Mouse (Mus musculus) limb, embryonic 10.5 days (tissue): ENCODE measurements at regions not wholly inside any gene's neighbourhood (a gene's known extent, or its start where the extent isn't known, plus 50 kb on each side); places are given as distances from the start of the nearest gene placed in this dataset.

Experiments
- DNase-seq: peaks from one replicate; pipeline ENCODE4 v3.0.0-alpha.2; 2017; ENCODE audit warnings: low spot score
- H3K27ac ChIP-seq: fragments of 300-500 bp; sonication (generic); 2 replicates; pipeline ENCODE4 v1.5.1; 2016; ENCODE audit warnings: mild to moderate bottlenecking
- H3K27me3 ChIP-seq: fragments of 300-500 bp; sonication (generic); 2 replicates; pipeline ENCODE4 v1.6.1; 2016; ENCODE audit warnings: low read depth, mild to moderate bottlenecking; ENCODE audit not compliant: poor library complexity, severe bottlenecking
- H3K36me3 ChIP-seq: fragments of 300-500 bp; sonication (generic); 2 replicates; pipeline ENCODE4 v1.6.1; 2016; ENCODE audit warnings: mild to moderate bottlenecking, moderate library complexity
- H3K4me1 ChIP-seq: fragments of 300-500 bp; sonication (generic); 2 replicates; pipeline ENCODE4 v1.6.1; 2016
- H3K4me3 ChIP-seq: fragments of 300-500 bp; sonication (generic); 2 replicates; pipeline ENCODE4 v1.5.1; 2016; ENCODE audit warnings: mild to moderate bottlenecking, moderate library complexity
- H3K9me3 ChIP-seq: fragments of 300-500 bp; sonication (generic); replicated peaks from 2 replicates; pipeline ENCODE4 v1.6.1; 2016; ENCODE audit warnings: mild to moderate bottlenecking
- WGBS: fragments of 180-500 bp; shearing (Covaris S2); methylation state at CpG from one replicate; pipeline ENCODE4 v1.1.7; 2016; 5-methylcytosine and 5-hydroxymethylcytosine counted together

DNA sequence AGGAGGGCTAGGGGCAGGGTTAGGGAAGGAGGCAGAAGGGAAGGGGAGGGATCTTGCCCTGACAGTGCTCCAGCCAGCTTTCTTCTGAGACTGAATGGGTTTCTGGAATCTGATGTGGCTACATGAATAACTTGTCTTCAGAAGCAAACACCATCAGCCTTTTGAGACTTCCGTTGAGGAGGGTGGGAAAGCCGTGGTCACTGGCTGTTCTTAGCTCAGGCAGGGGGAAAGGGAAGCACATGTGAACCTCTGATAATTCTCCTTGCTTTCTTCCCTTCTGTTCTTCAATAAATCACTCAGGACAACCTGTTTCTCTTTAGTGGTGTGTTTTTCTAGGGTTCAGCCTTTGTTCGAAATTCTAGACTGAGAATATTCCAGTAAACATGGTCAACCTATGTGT, 148.9 kb downstream of the Bcl11a start:
- 0 out of 2 replicates have a peak, but pooled peaks cover 2% of the 10 kb centered on the region for H3K4me1 ChIP-seq
- no peaks in the 10 kb centered on the region for H3K36me3 ChIP-seq
- no peaks in the 10 kb centered on the region for H3K9me3 ChIP-seq
- H3K27me3 ChIP-seq, result no peaks in the 10 kb centered on the region
- no peak for DNase-seq
- 78% methylated on average over 3 of the region's 3 CpGs for WGBS
- no peak overlapping the region for H3K27ac ChIP-seq
- no peak overlapping the region for H3K4me3 ChIP-seq

DNA sequence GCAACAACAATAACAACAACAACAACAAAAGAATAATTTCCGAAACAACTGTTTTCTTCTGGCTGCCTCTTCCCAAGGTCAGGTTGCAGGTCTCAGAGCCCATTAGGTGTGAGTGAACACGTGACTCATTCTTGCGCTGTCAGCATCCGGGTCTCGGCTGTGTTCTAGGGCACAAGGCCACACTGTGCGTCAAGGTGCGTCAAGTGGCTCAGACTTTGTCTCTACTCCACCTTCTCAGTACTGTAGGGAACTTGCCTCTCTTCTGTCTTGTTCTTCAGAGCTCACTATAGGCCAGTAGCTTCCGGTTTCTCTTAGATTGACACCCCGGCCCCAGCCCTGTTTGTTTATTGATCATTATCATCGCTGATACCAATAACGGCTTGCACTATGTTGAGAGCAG, 155.5 kb downstream of the Bcl11a start:
- no peaks in the 10 kb centered on the region for H3K27me3 ChIP-seq
- H3K27ac ChIP-seq, result no peak overlapping the region
- H3K36me3 ChIP-seq, result no peaks in the 10 kb centered on the region
- H3K9me3 ChIP-seq, result no peaks in the 10 kb centered on the region
- peaks cover 19% of the 10 kb centered on the region for H3K4me1 ChIP-seq
- 81% methylated on average over 11 of the region's 11 CpGs for WGBS
- no peak overlapping the region for H3K4me3 ChIP-seq
- no peak for DNase-seq

DNA sequence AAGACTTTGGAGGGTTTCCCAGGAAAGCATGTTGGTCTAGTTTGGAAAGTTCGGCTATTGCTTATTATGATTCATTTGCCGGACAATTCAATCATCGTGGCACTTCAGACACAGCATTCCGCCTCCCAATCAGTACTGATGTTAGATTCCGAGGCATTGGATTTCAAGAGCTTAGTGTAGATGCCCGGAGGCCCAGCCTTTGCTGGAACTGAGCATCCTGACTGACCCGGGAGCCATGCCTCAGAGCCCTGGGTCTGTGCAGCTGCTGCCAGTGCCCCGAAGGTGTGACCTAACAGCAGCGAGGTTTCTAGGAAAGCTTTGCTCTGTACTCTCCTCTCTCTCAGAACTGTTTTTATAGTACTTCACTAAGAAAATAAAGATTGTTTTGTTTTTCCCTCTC, 156.0 kb downstream of the Bcl11a start:
- no peaks in the 10 kb centered on the region for H3K36me3 ChIP-seq
- peaks cover 19% of the 10 kb centered on the region for H3K4me1 ChIP-seq
- 60% methylated on average over 9 of the region's 9 CpGs for WGBS
- no peaks in the 10 kb centered on the region for H3K9me3 ChIP-seq
- H3K4me3 ChIP-seq, result no peak overlapping the region
- no peak overlapping the region for H3K27ac ChIP-seq
- no peaks in the 10 kb centered on the region for H3K27me3 ChIP-seq
- DNase-seq, result no peak

DNA sequence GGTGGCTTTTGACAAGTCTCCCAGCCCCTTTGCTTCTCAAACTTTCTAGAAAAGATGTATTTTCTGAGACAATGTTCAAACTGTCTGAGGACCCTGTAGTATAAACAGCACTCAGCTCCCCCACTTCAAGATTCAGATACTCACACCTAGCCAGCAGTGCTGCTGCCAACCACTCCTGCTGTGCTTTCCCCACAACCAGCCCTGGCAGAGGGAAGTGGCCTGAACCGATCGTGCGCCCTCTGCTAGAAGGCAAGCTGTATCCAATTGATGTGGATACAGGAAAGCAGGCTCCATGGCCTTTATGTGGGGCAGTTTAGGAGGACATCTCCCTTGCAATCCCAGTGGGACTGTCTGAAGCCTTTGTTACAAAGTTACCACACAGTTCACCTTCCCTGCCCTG, 156.6 kb downstream of the Bcl11a start:
- no peak for DNase-seq
- H3K9me3 ChIP-seq, result no peaks in the 10 kb centered on the region
- H3K27me3 ChIP-seq, result no peaks in the 10 kb centered on the region
- peak overlapping the region; percentile 48 for H3K27ac ChIP-seq
- H3K36me3 ChIP-seq, result no peaks in the 10 kb centered on the region
- H3K4me3 ChIP-seq, result no peak overlapping the region
- WGBS, result 53% methylated on average over 3 of the region's 3 CpGs
- H3K4me1 ChIP-seq, result peaks cover 19% of the 10 kb centered on the region

DNA sequence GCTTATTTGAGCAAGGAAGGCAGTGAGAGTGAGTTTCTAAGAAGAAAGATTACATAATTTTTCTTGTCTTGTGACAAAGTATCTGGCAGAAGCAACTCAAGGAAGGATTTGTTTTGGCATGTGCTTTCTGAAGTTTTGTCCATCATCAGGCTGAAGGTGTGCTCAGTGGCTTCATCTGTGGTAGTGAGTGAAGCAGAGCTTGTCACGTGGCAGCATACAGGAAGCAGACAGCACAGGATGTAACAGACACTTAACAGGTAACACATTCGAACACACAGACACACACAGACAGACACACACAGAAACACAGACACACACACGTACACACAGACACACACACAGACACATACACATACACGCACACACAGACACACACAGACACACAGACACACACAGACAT, 157.5 kb downstream of the Bcl11a start:
- Histone ChIP-seq H3K27me3 (no peaks in the 10 kb centered on the region), H3K9me3 (no peaks in the 10 kb centered on the region), H3K27ac (no peak overlapping the region), H3K4me3 (no peak overlapping the region), H3K4me1 (peaks cover 19% of the 10 kb centered on the region), H3K36me3 (no peaks in the 10 kb centered on the region)
- WGBS, result 86% methylated on average over 4 of the region's 4 CpGs
- no peak for DNase-seq

DNA sequence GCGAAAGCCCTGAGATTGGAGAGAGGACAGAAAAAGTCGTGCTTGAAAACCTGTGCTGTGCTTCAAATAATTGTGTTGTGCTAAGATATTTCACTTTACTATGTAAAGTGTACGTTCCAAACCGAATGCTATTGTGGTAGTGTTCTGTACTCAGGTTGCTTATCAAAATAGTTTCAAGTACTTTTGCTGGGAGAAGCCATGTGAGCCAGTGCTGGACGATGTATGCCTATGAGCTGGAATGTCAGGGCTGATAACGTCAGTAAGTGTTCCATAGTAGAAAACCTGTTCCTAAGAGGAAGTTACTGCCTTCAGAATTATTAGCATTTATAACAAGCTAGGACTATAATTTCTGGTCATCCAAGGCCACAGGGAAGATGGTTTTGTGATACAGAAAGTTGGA, 161.8 kb downstream of the Bcl11a start:
- DNase-seq, result no peak
- no peaks in the 10 kb centered on the region for H3K27me3 ChIP-seq
- no peak overlapping the region for H3K4me3 ChIP-seq
- 92% methylated on average over 6 of the region's 6 CpGs for WGBS
- no peaks in the 10 kb centered on the region for H3K9me3 ChIP-seq
- no peaks in the 10 kb centered on the region for H3K36me3 ChIP-seq
- H3K4me1 ChIP-seq, result peaks cover 31% of the 10 kb centered on the region
- H3K27ac ChIP-seq, result no peak overlapping the region

DNA sequence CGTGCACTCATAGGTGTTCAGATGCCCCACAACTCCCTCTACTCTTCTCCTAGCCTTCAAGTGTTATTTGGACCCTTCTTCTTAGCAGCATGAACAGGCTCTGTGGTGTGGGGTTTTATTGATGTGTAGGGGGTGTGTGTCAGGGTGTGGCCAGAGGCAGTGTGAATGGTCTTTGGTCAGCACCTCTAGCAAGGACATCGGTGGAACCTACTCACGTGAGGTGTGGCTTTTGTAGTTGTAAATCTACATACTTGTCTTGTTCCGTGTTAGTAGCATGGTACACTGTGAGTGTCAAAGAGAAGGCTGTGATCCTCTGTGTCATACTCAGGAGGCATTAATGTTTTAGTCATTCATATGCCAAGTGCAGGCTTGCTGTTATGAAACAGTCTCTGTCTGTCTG, 164.2 kb downstream of the Bcl11a start:
- H3K4me3 ChIP-seq, result no peak overlapping the region
- H3K27me3 ChIP-seq, result no peaks in the 10 kb centered on the region
- no peaks in the 10 kb centered on the region for H3K9me3 ChIP-seq
- H3K4me1 ChIP-seq, result peaks cover 38% of the 10 kb centered on the region
- no peak overlapping the region for H3K27ac ChIP-seq
- 59% methylated on average over 4 of the region's 4 CpGs for WGBS
- no peak for DNase-seq
- H3K36me3 ChIP-seq, result no peaks in the 10 kb centered on the region

DNA sequence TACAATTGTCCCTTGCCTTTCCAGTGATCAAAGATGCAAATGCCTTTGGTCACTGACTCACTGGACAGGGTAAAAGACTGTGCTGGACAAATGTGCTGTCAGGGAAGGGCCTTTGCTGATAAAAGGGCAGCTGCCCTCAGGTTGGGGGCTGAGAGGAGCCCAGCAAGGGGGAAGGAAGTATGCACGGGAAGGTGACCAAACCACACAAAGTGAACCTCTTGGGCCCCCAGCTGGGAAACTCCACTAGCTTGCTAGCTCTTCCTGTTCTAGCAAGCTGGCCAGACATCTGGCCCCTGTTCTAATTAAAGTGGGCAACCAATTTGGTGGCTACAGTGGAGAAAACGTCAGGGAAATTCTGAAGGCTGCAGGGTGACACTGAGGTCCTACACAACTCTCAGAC, 165.0 kb downstream of the Bcl11a start:
- Histone ChIP-seq H3K27ac (peak overlapping the region; percentile 46), H3K4me3 (no peak overlapping the region), H3K9me3 (no peaks in the 10 kb centered on the region), H3K27me3 (no peaks in the 10 kb centered on the region), H3K36me3 (no peaks in the 10 kb centered on the region), H3K4me1 (peaks cover 38% of the 10 kb centered on the region)
- 3% methylated on average over 2 of the region's 2 CpGs for WGBS
- DNase-seq, result no peak

DNA sequence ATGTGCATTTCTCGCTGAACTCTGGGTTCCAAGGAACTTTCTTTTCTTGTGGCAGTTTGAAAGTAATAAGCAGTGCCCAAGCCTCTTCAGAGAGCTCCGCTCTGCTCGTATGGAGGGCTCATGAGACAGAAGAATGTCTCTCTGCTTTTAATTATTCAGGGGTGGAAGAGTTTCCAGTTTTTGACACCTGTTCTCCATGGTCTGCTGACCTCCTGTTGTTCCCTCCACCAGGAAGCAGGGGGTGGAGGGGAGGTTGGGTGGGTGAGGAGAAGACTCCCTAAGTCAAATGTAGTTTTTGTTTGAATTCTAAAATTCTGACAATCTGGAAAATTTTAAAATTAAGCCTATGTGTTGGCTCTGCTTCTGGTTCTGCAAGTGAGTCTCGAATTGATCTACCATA, 167.5 kb downstream of the Bcl11a start:
- WGBS, result 72% methylated on average over 4 of the region's 4 CpGs
- H3K27me3 ChIP-seq, result no peaks in the 10 kb centered on the region

DNA sequence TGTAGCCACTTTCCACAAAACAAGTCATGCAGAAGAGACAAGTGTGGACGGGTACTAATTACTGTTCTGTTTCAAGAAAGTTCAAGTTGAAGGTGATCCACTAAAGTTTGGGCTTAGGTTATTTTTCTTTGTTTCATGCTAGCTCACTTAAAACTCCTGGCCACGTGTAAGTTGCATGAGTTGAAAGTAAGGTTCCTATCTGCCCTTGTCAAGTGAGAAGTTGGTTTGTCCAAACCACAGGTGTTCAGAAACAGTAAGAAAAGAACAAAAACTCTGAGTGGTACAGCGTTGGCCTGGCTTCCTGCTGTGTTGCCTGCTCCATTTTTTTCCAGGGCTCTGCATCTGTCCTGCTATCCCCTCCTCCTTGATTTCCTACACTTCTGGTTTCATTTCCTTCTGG, 168.5 kb downstream of the Bcl11a start:
- H3K9me3 ChIP-seq, result no peaks in the 10 kb centered on the region
- DNase-seq, result no peak

More for the DNA sequence above, 167.5 kb downstream of the Bcl11a start:
- H3K4me3 ChIP-seq, result no peak overlapping the region
- H3K36me3 ChIP-seq, result no peaks in the 10 kb centered on the region
- H3K4me1 ChIP-seq, result peaks cover 55% of the 10 kb centered on the region
- H3K27ac ChIP-seq, result peak overlapping the region; percentile 12; the same call in 1 of the 2 replicates
- DNase-seq, result no peak
- no peaks in the 10 kb centered on the region for H3K9me3 ChIP-seq

DNA sequence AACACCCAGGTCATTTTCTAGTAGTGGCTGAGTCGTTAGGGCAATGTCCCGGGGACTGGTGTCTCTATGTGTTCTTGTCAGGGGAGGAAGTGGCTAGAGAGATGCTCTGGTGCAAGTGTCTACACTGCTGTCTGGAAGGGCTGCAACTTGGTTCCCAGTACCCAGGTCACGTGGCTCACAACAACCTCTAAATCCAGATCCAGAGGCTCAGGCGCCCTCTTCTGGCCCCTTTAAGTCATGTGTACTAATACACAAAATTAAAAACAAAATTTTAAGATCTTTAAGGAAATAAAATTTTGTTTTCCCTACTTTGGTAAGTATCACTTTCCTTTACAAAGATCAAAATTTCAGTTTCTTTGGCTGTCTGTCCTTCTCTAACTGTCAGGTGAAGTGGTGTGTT, 169.4 kb downstream of the Bcl11a start:
- WGBS, result 91% methylated on average over 4 of the region's 4 CpGs

More for the DNA sequence above, 168.5 kb downstream of the Bcl11a start:
- WGBS, result 85% methylated on average over 3 of the region's 3 CpGs
- Histone ChIP-seq H3K4me1 (peaks cover 63% of the 10 kb centered on the region), H3K4me3 (no peak overlapping the region), H3K36me3 (no peaks in the 10 kb centered on the region), H3K27ac (no peak overlapping the region), H3K27me3 (no peaks in the 10 kb centered on the region)

DNA sequence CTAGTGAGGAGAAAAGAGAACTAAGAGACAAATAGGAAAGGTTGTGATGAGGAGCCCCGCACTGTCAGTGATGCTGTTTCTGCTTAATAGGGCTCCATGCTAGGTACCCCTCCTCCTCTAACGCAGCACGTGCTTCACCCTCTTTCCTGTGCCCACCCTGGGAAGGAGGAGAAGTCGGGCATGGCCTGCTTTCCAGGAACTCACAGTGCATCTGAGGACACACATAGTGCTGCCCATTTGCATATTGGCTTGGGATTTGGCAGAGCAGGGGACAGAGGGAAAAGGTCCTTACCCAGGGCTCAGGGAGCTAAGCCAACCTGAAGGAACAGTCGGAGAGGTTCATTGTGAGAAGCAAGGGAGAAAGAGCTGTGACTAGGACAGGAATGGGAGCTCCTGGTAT, 173.7 kb downstream of the Bcl11a start:
- Histone ChIP-seq H3K9me3 (no peaks in the 10 kb centered on the region), H3K36me3 (no peaks in the 10 kb centered on the region), H3K4me3 (no peak overlapping the region), H3K27me3 (no peaks in the 10 kb centered on the region), H3K27ac (no peak overlapping the region), H3K4me1 (peaks cover 38% of the 10 kb centered on the region)
- 73% methylated on average over 5 of the region's 5 CpGs for WGBS
- no peak for DNase-seq

More for the DNA sequence above, 169.4 kb downstream of the Bcl11a start:
- Histone ChIP-seq H3K4me1 (peaks cover 63% of the 10 kb centered on the region), H3K27me3 (no peaks in the 10 kb centered on the region), H3K27ac (no peak overlapping the region), H3K9me3 (no peaks in the 10 kb centered on the region), H3K4me3 (no peak overlapping the region), H3K36me3 (no peaks in the 10 kb centered on the region)
- no peak for DNase-seq

DNA sequence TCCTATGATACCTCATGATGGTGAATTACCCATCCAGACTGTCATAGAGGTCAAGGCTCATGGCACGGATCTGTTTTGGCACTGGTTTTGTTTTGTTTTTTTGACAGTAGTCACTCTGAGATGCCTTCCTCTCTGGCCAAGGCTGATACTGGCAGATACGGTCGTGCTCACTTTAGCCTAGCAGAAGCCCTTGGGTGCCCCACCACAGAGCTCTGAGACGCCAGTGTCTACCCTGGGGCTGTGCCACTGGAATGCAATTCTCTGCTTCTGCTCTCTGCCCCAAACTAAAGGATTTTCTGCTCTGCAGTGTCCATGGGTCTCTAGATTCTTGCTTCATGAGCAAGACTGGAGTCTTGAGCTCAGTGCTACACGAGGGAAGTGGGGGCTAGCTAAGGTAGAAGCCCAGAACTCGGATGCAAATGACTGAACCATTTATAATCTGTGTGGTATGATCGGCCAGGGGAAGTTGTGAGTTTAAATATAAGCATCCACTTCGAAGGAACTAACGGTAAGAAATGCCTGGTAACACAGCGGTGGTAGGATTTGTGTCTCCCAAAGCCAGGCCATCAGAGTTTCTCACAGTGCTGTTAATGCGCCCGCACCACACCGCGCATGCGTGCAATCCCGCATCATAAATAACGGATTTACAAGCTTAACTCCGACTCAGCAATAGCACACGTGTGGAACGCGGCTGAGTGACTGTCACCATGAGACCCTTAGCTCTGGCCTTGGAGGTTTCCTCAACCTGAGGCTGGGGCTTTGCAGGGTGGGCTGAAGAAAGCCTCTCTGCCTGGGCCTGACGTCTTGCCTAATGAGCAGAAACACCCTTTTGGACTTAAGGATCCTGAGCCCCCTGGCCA, 177.6 kb downstream of the Bcl11a start:
- WGBS, result 87% methylated on average over 22 of the region's 22 CpGs
- no peak for DNase-seq
- H3K27ac ChIP-seq, result peak overlapping the region; percentile 38; the same call in 1 of the 2 replicates
- H3K9me3 ChIP-seq, result no peaks in the 10 kb centered on the region
- H3K4me3 ChIP-seq, result no peak overlapping the region
- H3K4me1 ChIP-seq, result peaks cover 27% of the 10 kb centered on the region
- no peaks in the 10 kb centered on the region for H3K36me3 ChIP-seq
- no peaks in the 10 kb centered on the region for H3K27me3 ChIP-seq

DNA sequence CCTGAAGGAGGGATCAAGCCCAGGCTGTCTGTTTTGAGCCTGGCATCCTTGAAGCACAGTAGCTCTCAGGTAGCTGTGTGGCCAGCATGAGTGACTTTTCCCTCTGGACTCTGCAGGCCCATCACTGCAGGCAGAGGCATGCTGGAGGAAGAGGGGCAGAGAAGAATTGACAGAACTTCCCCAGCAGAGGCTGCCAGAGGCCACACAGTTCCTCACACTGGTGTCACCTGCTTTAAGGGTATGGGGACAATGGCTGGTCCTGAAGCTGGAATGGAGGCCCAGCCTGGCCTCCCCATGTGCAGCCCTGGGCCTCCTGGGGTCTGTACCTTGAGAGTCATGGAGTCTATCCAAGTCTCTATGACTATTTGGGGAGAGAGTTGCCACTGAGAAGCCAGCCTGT, 179.9 kb downstream of the Bcl11a start:
- Histone ChIP-seq H3K36me3 (no peaks in the 10 kb centered on the region), H3K27ac (peak overlapping the region; percentile 50; the same call in 1 of the 2 replicates), H3K4me1 (peaks cover 18% of the 10 kb centered on the region), H3K9me3 (no peaks in the 10 kb centered on the region), H3K27me3 (no peaks in the 10 kb centered on the region), H3K4me3 (no peak overlapping the region)
- DNase-seq, result no peak
